Comparison of ENCODE assay signal across 29 mouse cellular contexts in genomic region chr9:14934851-14935250, GRCm38 (mm10). TPM values are rescaled to one million over a fixed set of nuclear protein-coding genes. Genes with fewer than 3 reads are reported as not detected.
A peak's percentile ranks its signal among the peaks of the same experiment; 100 is the strongest.
DNase-seq lines count a peak whose midpoint lies in the region; ATAC-seq lines count a peak whose summit lies in the region.
"Had no signal": no experiment of that assay in that cellular context is flagged by ENCODE, and none has a peak within 500 bp of the region (broad histone marks: within the 10 kb centered on the region; RNA-seq: fewer than 3 reads in every experiment).

No protein-coding gene starts in this region.

- WGBS in forebrain, embryonic 16.5 days = 69% methylated on average over 2 of the region's 2 CpGs
- 60% methylated on average over 2 of the region's 2 CpGs for WGBS in kidney, embryonic 16.5 days

- no peak overlapping the region for H3K27ac ChIP-seq in forebrain, embryonic 16.5 days (ENCODE audit: low read length)
- no peak overlapping the region for H3K27ac ChIP-seq in kidney, embryonic 16.5 days (ENCODE audit: low read length)
- H3K27ac ChIP-seq: embryonic facial prominence, embryonic 13.5 days; embryonic facial prominence, embryonic 15.5 days; forebrain, embryonic 10.5 days; forebrain, embryonic 12.5 days had no signal

- DNase-seq in testis, postnatal 10 days (ENCODE audit: low spot score) = peak; percentile 14
- DNase-seq in testis, postnatal 14 days (ENCODE audit: low spot score) = no peak
- DNase-seq in ES-CJ7 (ENCODE audit: low read depth, low spot score) (peak; percentile 71), R1 (ENCODE audit: low read depth, low spot score) (peak; percentile 71), ZHBTc4 (ENCODE audit: low read depth, low spot score) (peak; percentile 88)
- no peak for DNase-seq in spleen, postnatal 4 days (ENCODE audit: low spot score in 2 of 2)
- DNase-seq: adrenal gland, adult 2 months; adrenal gland, postnatal 10 days; adrenal gland, postnatal 25 days; cerebellum, adult 11 months; cerebellum, adult 18-20 months; cerebellum, adult 8-10 months; cerebellum, adult 9-11 months; cerebellum, postnatal 14 days; cerebellum, postnatal 36 days; embryo, embryonic 11 days; forebrain, postnatal 0 days had no signal

- no peak overlapping the region for H3K4me3 ChIP-seq in forebrain, embryonic 16.5 days (replicated peaks; ENCODE audit: low read length)
- H3K4me3 ChIP-seq in kidney, embryonic 16.5 days (ENCODE audit: low read length) = no peak overlapping the region
- H3K4me3 ChIP-seq: embryonic facial prominence, embryonic 13.5 days; embryonic facial prominence, embryonic 15.5 days; erythroblast, embryonic 14.5 days; forebrain, embryonic 10.5 days; forebrain, embryonic 12.5 days had no signal

- no peaks in the 10 kb centered on the region for H3K4me1 ChIP-seq in forebrain, embryonic 16.5 days (replicated peaks; ENCODE audit: control insufficient read depth, insufficient read depth, low read length)
- no peaks in the 10 kb centered on the region for H3K4me1 ChIP-seq in kidney, embryonic 16.5 days (ENCODE audit: insufficient read depth, low read length)
- H3K4me1 ChIP-seq: embryonic facial prominence, embryonic 13.5 days; embryonic facial prominence, embryonic 15.5 days; forebrain, embryonic 10.5 days; forebrain, embryonic 12.5 days had no signal

- no peak for ATAC-seq in forebrain, embryonic 16.5 days
- no peak for ATAC-seq in kidney, embryonic 16.5 days (ENCODE audit: low FRiP score, low TSS enrichment)
- ATAC-seq: forebrain, embryonic 14.5 days; forebrain, postnatal 0 days; Patski had no signal

- no peaks in the 10 kb centered on the region for H3K36me3 ChIP-seq in forebrain, embryonic 16.5 days (ENCODE audit: control insufficient read depth, insufficient read depth)
- H3K36me3 ChIP-seq in kidney, embryonic 16.5 days (ENCODE audit: insufficient read depth, low read length) = no peaks in the 10 kb centered on the region
- H3K36me3 ChIP-seq: embryonic facial prominence, embryonic 13.5 days; embryonic facial prominence, embryonic 15.5 days; forebrain, embryonic 10.5 days; forebrain, embryonic 12.5 days; G1E had no signal

- no peak overlapping the region for H3K9ac ChIP-seq in forebrain, embryonic 16.5 days (replicated peaks; ENCODE audit: low read depth, low read length)
- no peak overlapping the region for H3K9ac ChIP-seq in kidney, embryonic 16.5 days (replicated peaks; ENCODE audit: low read length)
- H3K9ac ChIP-seq: embryonic facial prominence, embryonic 13.5 days; embryonic facial prominence, embryonic 15.5 days; forebrain, embryonic 12.5 days; forebrain, postnatal 0 days had no signal

- no peak overlapping the region for H3K4me2 ChIP-seq in forebrain, embryonic 16.5 days (ENCODE audit: low read length)
- H3K4me2 ChIP-seq in kidney, embryonic 16.5 days (replicated peaks; ENCODE audit: low read depth, low read length) = no peak overlapping the region
- H3K4me2 ChIP-seq: embryonic facial prominence, embryonic 13.5 days; embryonic facial prominence, embryonic 15.5 days; forebrain, embryonic 12.5 days had no signal

- H3K9me3 ChIP-seq in forebrain, embryonic 16.5 days (ENCODE audit: control insufficient read depth, low read length) = no peaks in the 10 kb centered on the region
- no peaks in the 10 kb centered on the region for H3K9me3 ChIP-seq in kidney, embryonic 16.5 days (ENCODE audit: low read length)
- H3K9me3 ChIP-seq: embryonic facial prominence, embryonic 13.5 days; embryonic facial prominence, embryonic 15.5 days; forebrain, embryonic 10.5 days; forebrain, embryonic 12.5 days; G1E had no signal

- H3K27me3 ChIP-seq in forebrain, embryonic 16.5 days (replicated peaks; ENCODE audit: control insufficient read depth, insufficient read depth, low read length) = no peaks in the 10 kb centered on the region
- no peaks in the 10 kb centered on the region for H3K27me3 ChIP-seq in kidney, embryonic 16.5 days (ENCODE audit: insufficient read depth, low read length)
- H3K27me3 ChIP-seq: embryonic facial prominence, embryonic 13.5 days; embryonic facial prominence, embryonic 15.5 days; forebrain, embryonic 12.5 days had no signal

RNA-seq across cellular contexts. Expression of gene Izumo1r, which starts 31.1 kb away (rescaled TPM):
- not detected in 2 replicates for polyA plus RNA-seq in forebrain, embryonic 16.5 days (2015; fragmentation: Nextera tagmentation; extraction: Ambion mirVana)
- not detected in 2 replicates for polyA plus RNA-seq in kidney, embryonic 16.5 days (2015; fragmentation: Nextera tagmentation; extraction: Ambion mirVana)
- polyA plus RNA-seq: brain, embryonic 14.5 days; C2C12; erythroblast, embryonic 14.5 days; forebrain, embryonic 10.5 days; forebrain, embryonic 12.5 days; forebrain, embryonic 14.5 days; forebrain, postnatal 0 days; G1E; Patski had no signal

Comparison
In these comparisons a context has a peak if more than half of its experiments do, and no peak if none do; other contexts are left out.
1. DNase-seq: peak in testis, postnatal 10 days (single experiment), ES-CJ7 (single experiment), R1 (single experiment) and ZHBTc4 (single experiment); none in testis, postnatal 14 days (single experiment) and spleen, postnatal 4 days (0 of 2).